Mouse (Mus musculus) layer of hippocampus, adult 8-10 months (tissue): Measurements from ENCODE around the gene Nop10. TPM values are rescaled to one million over a fixed set of nuclear protein-coding genes. Genes with fewer than 3 reads are reported as not detected.
A peak's percentile ranks its signal among the peaks of the same experiment; 100 is the strongest.
"Not testable (repeated sequence)": the region's sequence is repeated elsewhere in the genome, so short reads cannot be mapped to it uniquely, and the experiment has no call there.

Experiments
- DNase-seq, 2 experiments: peaks; one replicate each; pipeline ENCODE4 v3.0.0; 2022; ENCODE audit warnings: low spot score in 2 of 2
- total RNA-seq, 4 experiments: library from RNA; stranded (reverse); gene quantifications; 2 replicates each; pipeline ENCODE4 v1.2.4; 2022

Nop10 gene
- total RNA-seq, 4 experiments from 2014 or later = 44.3 to 56.8 (median 50.6) TPM

- no peak for DNase-seq
These were observed 2.6 kb downstream of the Nop10 start for GRCm38 (mm10) chr2:112264364-112264763.

GRCm38 (mm10) chr2:112265448-112266241 lies 3.9 kb downstream of the Nop10 start, which contains the start of gene Slc12a6:
Gene Slc12a6 (plus strand): TSS chr2:112265825.
- DNase-seq = peak; percentile 82 to 88

DNA sequence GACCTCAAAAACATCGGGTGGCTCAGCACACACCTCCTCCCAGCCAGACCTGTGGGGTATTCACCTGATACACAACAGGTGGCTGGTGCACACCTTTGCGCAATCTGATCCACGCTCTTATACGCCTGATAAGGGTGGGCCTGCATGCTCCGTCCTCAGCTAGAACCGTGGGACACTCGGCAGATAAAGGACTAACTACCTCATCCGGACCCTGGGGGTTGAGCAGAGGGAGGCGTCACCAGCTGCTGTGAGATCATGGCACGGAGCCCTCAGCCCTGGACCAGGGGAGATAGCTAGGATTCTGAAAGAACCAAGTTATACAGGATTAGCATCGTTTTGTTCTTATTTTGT lies 4.5 kb downstream of the Nop10 start, which contains the start of gene Gm21985:
TSS of gene Gm21985 (plus strand) at position 73 of the 351 bp plus-strand sequence.
- peak in 1 of 2 experiments; percentile 32 for DNase-seq

DNA sequence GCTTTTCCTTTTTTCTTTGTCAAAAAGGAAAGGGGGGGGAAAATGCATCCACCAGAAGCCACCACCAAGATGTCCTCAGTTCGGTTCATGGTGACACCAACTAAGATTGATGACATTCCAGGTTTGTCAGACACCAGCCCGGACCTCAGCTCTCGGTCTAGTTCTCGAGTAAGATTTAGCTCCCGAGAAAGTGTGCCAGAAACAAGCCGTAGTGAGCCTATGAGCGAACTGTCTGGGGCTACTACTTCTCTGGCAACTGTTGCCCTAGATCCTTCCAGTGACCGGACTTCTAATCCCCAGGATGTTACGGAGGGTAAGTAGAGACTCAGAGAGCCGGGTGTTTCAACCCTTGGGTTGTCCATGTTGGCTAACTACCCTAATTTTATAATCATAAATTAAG lies 5.1 kb downstream of the Nop10 start:
- no peak for DNase-seq

GRCm38 (mm10) chr2:112267547-112268269 lies 6.0 kb downstream of the Nop10 start:
- no peak for DNase-seq

DNA sequence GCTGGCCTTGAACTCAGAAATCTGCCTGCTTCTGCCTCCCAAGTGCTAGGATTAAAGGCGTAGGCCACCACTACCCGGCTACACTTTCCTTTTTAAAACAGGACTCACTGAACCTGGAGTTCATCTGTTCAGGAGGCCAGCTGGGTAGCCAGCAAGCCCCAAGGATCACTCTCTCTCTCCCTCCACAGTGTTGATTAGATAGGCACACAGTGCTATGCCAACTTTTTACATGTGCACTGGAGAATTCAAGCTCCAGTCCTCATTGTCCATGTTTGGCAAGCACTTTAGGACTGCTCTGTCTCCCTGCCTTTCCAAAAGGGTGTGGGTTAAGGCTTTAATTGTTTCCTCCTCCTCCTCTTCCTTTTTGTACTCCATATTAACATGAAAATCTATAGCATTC lies 8.3 kb downstream of the Nop10 start:
- DNase-seq = no peak

DNA sequence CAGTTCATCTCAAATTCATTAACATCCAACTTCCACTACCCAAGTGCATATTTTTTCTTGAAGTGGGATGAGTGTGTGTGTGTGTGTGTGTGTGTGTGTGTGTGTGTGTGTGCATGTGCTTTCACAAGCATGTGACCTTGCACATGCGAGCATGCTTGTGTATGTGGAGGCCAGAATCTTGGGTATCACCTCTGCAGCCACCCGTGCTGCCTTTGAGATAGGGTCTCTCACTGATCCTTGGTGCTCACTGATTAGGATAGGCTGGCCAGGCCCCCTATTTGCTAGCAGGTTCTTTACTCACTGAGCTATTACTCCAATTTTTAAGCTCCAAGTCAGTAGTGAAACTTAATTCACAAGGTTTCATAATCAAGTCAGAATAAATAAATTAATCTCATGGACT lies 11.2 kb downstream of the Nop10 start:
- no peak for DNase-seq

DNA sequence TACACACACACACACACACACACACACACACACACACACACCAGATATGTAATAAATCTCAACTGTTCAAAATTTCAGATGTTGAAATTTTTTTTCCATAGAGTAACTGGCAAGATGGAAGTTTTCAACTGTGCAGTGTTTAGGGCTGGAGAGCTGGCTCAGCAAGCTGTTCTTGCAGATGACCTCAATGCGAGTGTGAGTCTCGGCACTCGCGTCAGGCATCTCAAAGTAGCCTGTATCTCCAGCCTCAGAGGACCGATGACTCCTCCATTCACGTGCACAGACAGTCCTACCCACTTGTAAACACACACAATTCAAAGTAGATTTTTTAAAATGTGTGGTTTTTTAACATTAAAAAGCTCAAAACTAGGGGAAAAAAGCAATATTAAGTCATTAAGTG lies 11.7 kb downstream of the Nop10 start:
- DNase-seq = no peak

GRCm38 (mm10) chr2:112276870-112277269 lies 15.1 kb downstream of the Nop10 start:
- no peak for DNase-seq

DNA sequence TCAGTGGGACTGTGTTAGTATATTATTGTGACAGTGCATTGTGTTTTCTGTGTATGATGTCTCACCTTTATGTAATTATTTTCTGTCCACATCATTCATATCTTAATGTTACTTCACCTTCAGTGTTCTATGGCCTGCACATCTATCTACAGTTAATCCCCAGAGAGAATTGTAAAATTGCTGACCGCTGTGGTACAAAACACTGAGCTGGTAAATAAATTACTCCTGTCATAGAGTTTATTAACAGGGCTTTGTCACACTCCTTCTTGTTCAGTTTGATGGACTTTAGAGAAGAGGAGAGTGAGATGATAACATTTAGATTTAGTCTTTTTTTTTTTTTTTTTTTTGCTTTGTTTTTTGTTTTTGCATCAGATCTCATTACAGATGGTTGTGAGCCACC lies 21.1 kb downstream of the Nop10 start:
- no peak for DNase-seq

GRCm38 (mm10) chr2:112284363-112285030 lies 22.8 kb downstream of the Nop10 start:
- no peak for DNase-seq

DNA sequence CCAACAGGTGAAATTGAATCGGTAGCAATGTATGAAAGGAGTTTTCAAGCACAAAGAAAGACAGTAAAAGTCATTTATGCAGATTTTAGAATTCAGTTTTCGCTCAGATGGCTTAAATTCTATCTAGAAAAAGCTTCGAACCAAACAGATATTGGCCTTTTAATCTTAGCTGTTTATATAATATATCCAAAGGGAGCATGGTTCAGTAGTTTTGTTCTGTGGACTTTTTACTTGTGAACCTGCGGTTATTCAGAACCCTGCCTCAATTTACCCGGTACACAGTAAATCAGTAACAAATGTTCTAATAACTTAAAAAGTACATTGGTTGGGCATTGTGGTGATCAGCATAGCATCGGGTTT lies 23.3 kb downstream of the Nop10 start:
- DNase-seq = no peak

GRCm38 (mm10) chr2:112286062-112286461 lies 24.3 kb downstream of the Nop10 start:
- DNase-seq = not testable (repeated sequence)

- no peak for DNase-seq
These were observed 25.3 kb downstream of the Nop10 start for GRCm38 (mm10) chr2:112287059-112287458.

GRCm38 (mm10) chr2:112289507-112289906 lies 27.8 kb downstream of the Nop10 start:
- DNase-seq = no peak

GRCm38 (mm10) chr2:112292823-112293222 lies 31.1 kb downstream of the Nop10 start:
- DNase-seq = no peak

- no peak for DNase-seq
These were observed 34.5 kb downstream of the Nop10 start for GRCm38 (mm10) chr2:112296211-112296610.

DNA sequence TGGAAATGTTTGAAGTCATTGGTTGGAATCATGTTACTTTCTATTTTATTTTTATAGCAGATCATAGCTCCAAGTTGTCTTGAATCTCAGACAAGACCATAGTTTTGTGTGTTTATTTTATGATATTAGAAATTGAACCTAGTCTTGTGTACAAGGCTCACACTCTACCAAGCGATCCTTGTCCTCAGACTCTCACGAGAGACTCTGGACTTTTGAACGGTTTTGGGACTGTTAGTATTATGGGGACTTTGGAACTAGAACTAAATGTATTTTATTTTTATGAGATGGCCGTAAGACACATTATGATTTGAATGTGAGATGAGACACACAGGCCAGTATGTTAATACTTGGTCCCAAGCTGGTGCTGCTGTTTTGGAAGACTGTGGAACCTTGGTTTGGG lies 36.5 kb downstream of the Nop10 start:
- no peak for DNase-seq

DNA sequence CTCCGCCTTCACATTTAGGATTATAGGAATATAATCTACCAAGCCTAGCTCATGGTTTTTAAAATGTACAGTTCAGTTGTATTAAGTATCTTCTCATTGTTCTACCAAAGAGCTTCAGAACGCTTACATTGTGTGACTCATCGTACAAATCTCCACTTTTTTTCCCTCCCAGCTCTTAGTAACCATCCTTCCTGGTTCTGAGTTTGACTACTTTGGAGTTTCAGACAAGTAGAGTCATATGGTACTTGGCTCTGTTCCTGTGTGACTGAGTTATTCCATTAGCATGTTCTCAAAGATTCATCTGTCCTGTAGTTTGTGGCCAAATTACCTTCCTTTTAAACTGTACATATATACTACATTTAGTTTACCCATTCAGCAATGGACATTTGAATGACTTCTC lies 46.9 kb downstream of the Nop10 start:
- no peak for DNase-seq

- no peak for DNase-seq
These were observed 47.5 kb downstream of the Nop10 start for GRCm38 (mm10) chr2:112309161-112309600.
